Mouse (Mus musculus) fibroblast of lung, adult 2 months (primary cell): ENCODE measurements around the gene Prpf6.

Experiments
- DNase-seq: peaks from one replicate; pipeline ENCODE4 v3.0.0-alpha.2; 2011; ENCODE audit warnings: low read depth

The Prpf6 gene

DNA sequence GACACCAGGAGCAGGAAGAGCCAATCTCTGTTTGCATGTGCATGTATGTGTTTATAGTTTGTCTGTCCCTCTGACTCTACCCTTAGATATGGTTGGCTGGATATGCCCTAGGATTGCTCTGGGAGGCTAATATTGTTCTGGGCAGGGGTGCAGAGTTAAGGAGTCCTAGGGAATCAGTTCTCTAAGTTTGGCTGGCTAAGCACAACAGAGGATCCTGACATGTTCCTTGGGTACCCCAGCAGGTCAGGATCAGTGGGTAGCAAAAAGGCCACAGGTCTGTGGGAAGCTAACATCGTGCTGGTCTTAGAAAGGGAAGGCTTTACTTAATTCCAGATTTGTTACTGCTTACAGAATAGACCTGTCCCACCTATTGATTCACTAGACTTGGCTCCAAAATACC lies 12.0 kb upstream of the Prpf6 start:
- no peak for DNase-seq

GRCm38 (mm10) chr2:181580131-181580772 lies 11.4 kb upstream of the Prpf6 start:
- DNase-seq, result no peak

GRCm38 (mm10) chr2:181581016-181581401 lies 10.7 kb upstream of the Prpf6 start:
- DNase-seq, result peak; percentile 80

DNA sequence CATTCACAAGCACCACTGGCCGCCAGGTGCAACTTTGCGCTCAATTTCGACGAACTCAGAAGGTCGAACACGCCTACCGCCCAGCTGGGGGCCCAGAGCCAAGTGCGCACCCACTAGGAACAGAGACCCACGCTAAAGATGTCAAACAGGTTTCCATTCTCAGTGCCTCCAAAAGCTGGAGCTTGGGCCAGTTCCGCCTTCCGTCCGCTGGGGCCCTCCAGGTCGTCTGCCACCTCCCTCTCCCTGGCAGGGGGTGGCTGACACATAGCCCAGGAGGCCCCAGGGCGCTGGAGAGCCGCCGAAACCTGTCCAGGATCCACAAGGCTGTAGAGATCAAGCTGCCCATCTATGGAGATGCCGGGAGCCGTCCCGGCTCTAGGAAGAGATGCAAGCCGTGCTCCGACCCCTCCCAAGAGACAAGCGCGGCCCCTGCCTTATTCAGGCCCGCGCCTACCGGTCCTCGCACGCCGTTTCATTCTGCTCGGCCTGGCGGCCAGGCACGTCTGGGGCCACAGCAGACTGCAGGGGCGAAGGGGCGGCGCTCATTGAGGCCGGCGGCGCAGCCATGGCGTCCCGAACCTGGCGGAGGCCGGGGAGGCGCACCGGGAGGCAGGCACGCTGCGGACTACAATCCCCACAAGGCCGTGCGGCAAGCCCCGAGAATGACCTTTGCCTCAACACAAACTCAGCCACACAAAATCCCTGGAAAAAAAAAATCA lies 10.1 kb upstream of the Prpf6 start:
- DNase-seq, result peak; percentile 39

DNA sequence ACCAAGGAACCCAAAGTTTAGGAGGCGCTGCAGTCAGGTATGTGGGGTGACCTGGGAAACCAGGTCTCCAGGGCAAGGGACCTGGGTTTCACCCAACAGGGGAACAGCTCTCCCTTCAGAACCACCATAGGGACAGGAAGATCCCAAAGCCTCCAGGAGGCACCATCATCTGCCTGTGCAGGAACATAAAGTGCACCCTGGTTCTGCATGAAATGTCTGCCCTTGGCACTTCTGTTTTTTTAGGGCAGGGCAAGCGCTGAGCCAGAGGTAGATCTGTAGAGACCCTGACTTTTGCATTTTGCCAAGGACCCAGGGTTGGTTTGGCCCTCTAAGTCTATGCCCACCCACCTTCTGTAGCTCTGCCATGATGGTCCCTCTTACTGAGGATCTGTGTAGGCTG lies 9.3 kb upstream of the Prpf6 start:
- no peak for DNase-seq

DNA sequence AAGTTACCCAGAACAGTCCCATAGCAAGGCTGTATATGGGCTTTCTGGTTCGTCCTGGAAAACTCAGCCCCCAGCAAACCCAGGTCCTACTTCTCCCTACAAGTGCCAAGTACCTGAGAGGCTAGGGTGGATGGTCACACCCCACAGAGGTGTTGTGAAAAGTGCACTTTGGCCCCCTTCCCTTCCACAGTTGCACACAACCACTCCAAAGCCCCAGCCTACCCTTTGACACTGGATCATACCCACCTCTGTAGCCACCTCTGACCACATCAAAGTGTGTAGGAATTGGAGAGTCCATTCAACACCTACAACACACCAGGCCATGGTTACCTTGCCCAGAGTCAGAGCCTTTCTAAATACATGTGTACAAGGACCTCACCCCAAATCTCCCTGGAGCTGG lies 8.7 kb upstream of the Prpf6 start:
- DNase-seq, result no peak

- no peak for DNase-seq
Observed at GRCm38 (mm10) chr2:181583460-181584257, 8.0 kb upstream of the Prpf6 start.

DNA sequence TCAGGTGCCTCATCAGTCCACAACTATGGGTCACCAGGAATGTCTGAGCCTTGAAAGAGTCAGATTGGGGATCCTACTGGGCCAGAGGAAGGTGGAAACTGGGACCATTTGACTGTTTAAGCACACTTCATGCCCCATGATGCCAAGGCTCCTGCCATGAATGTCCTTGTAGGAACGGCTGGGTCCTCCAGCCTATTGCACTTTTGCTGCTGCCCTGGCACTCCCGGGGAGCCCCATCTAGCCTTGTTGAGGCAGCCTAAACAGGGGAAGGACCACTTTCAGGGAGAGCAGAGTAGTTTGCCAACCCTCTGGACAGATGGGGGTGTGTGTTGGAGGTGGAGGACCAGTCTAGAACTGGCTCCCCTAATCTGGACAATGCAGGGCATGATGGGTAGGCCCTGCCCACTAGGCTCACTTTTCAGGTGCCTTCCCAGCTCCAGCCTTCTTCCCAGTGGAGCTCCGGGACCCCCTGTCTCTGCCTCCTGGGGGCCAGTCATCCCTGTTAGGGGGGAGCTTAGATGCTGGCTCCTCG lies 7.2 kb upstream of the Prpf6 start, which contains the start of gene Uckl1:
TSS of gene Uckl1 (minus strand) at position 482 of the 532 bp plus-strand sequence.
- DNase-seq, result no peak

DNA sequence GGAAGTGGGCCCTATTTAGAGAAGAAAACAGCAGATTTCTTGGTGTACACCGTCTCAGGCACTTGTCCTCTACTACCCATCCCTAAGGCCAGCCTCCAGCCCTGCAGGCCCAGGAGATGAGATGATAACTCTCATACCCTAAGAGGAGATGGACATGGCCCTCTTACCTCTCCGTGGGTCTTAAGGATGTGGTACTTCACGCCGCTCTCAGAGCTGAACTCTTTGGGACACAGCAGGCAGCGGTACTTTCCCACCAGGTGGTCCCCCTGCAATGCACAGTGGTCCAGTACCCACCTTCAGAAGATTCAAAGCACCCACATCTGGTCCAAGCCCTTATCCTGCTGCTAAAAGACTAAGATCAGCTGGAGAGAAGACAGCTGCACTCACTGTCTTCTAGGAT lies 6.2 kb upstream of the Prpf6 start:
- no peak for DNase-seq

DNA sequence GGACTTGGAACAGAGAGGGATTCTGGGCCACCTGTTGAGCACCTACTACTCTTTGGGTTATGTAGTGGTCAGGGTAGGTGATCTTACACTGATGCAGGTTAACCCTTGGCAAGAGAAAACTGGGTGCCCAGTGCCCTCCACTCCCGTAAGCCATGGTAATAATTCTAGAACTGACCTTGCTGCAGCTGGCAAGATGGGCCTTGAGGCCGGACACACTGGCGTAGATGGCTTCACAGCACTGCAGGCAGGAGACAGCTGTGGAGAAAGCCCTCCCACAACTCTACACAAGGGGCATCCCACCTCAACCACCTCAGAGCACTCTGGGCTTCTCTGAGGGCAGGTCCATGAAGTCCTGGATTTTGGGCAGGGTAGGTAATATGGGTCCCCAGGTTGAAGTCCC lies 5.5 kb upstream of the Prpf6 start:
- no peak for DNase-seq

DNA sequence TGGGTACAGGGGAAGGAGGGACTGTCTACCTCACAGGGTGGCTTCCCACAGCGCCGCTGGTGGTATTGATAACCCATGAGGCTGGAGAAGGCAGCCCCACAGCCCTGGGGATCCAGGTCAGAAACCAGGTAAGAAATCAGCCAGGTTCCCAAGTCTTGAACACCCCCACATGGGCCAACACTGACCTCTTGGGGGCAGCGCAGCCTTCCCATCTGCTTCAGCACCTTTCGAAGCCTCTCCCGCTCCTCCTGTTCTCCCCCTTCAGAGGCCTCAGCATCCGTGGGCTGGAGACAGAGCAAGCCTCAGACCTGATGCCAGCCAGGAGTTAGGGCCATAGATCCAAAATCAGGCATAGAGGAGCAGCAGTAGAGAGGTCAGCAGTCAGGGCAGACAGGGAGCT lies 3.9 kb upstream of the Prpf6 start:
- DNase-seq, result no peak

GRCm38 (mm10) chr2:181588229-181588780 lies 3.4 kb upstream of the Prpf6 start:
- DNase-seq, result no peak

- DNase-seq, result no peak
Observed at GRCm38 (mm10) chr2:181589011-181589731, 2.5 kb upstream of the Prpf6 start.

DNA sequence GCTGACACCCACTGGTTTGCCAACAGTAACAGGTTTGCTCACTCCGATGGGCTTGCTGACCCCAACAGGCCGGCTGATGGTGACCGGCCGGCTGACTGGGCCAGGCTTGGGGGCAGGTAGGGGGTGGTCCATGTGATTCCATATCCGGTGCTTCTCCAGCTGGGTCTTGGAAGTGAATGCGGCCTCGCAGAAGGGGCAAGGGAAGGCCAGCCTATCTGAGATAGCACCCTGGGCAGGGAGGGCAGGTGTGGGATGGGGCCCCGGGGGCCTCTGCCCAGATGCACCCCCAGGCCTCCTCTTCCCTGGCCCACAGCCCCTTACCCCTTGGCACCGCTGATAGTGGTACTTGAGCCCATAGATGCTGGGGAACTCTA lies 1.9 kb upstream of the Prpf6 start:
- DNase-seq, result no peak

- no peak for DNase-seq
Observed at GRCm38 (mm10) chr2:181590471-181590870, 1.2 kb upstream of the Prpf6 start.

GRCm38 (mm10) chr2:181592231-181593041 lies 768 bp downstream of the Prpf6 start, which contains the start of gene Zfp512b:
Gene Zfp512b, minus strand, starts transcription at chr2:181592803.
- DNase-seq, result no peak

DNA sequence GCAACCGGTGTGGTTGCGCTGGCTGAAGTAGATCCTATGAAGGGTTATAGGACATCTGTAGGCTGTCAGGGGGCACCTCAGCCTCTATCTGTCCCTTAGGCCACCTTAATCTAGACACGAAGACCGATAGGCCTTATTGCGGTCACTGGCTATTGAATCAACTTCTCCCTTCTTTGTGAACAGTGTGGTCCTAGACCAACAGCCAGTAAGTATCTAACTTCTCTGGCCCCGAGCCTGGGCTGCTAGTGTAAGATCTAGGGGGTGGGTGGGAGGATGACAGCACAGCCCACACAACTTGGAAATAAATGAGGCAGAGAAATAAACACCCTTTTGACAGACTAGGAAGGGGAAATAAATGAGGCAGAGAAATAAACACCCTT lies 1.4 kb downstream of the Prpf6 start:
- no peak for DNase-seq

- no peak for DNase-seq
Observed at GRCm38 (mm10) chr2:181593937-181594336, 2.3 kb downstream of the Prpf6 start.

GRCm38 (mm10) chr2:181594946-181595696 lies 3.5 kb downstream of the Prpf6 start:
- DNase-seq, result no peak
